Mouse (Mus musculus) testis, adult 10 weeks (tissue): ENCODE data around the gene Bicra. TPM values are rescaled to one million over a fixed set of nuclear protein-coding genes. Genes with fewer than 3 reads are reported as not detected.

Source experiments
- polyA plus RNA-seq: library from polyadenylated mRNA; stranded (reverse); fragments of 350-450 nt; fragmentation: Illumina TruSeq; extraction: RNeasy Lipid Tissue Mini Kit (QIAGEN cat#74804); gene quantifications from one replicate; pipeline ENCODE4 v1.2.3, GENCODE M21; 2014; ENCODE audit warnings: low read depth, low replicate concordance

The Bicra gene
- polyA plus RNA-seq = 0.15 TPM

DNA sequence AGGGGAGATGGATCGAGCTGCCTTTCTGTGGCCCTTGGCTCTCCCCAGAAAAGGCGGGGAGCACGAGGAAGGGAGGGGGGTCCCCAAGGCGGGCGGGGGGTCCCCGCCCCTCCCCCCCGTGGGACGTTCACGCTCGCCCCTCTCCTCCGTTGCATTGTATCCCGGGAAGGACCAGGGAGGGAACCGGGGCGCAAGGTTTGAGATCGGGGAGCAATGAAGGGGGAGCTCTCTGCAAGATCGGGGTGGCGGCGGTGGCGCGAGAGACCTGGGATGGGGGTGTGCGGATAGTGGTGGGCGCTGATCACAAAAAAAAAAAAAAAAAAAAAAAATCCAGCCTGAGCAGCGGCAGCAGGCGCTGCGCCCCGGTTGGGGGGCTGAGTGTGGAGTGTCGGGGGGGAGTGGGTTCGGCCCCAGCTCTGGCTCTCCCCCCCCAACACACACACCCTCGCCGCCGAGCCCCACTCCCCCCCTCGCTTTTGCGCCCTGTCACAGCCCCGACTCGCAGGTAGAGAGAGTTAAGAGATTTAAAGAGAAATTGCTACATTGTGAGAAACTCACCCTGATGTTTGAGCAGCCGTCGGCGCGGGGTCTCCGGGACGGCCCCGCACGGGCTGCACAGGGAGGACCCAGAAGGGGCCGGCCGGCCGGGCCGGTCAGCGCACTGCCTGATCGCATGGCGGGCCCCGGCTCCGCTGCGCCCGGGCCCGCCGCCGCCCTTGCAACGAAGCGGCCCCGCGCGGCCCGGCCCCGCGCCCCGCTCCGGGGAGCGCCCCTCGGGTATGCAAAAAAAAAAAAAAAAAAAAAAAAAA is at the start of gene Bicra:
Gene Bicra, minus strand, starts transcription at position 584 of the 809 bp plus-strand sequence.

DNA sequence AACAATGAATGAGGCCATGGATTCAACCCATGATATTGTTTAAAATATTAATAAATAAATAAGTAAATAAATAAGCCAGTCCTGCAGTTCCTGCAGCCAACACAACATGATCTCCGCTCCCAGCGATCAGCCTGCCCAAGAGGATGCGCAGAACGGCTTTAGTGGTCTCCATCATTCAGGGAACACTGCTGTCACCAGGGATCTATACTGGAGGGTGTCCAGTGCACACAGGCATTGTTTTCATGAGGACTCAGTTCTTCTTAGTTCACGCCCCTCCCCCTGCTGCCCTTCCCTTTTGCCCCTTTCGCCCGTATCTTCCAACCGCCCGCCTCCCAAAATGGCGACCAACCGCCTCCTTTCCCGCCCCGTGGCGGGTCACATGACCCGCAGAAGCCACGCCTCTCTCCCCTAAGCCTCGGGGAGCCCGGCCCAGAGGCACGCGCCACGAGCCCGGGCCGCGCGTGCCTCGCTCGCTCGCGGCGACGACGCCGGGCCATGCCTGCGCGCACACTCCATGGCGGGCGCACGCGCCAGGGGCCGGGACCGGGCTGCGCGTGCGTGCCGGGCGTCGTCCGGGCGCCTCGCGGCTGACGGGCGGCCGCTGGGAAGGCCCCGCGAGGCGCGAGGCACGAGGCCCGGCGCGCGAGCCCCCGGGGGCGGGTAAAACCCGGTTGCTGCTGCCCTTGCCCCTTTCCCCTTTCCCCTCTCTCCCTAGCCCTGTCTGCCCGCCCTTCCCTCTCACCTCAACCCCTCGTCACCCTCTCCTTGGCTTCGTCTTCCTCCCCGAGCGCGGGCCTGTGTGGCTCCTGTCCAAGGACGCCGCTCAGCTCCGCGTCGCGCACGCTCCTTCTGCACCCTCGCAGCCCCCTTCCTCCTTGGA is 13.7 kb upstream of the Bicra start, which contains the start of gene Zfp541:
Gene Zfp541, plus strand, starts transcription at position 596 of the 880 bp plus-strand sequence.

DNA sequence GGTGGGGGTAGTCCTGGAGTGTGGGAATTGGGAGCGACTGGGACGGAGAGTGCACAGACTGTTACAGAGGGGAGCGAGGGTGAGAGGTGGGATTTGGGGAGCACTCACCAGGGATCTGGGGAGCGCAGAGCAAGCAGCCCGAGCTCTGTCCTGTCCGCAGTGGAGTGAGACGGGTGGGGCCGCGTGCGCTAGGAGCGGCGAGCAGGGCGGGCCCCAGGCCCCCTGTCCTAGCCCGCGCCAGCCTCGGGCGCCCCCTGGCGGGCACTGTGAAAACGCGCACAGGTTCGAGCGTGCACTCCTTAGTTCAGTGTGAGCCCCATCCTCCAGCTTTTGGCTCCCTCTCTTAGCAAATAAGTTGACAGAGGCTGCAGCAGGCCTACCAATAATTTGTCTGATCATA is 80.4 kb downstream of the Bicra start, which contains the start of gene Ehd2:
Gene Ehd2, minus strand, starts transcription at position 256 of the 400 bp plus-strand sequence.

DNA sequence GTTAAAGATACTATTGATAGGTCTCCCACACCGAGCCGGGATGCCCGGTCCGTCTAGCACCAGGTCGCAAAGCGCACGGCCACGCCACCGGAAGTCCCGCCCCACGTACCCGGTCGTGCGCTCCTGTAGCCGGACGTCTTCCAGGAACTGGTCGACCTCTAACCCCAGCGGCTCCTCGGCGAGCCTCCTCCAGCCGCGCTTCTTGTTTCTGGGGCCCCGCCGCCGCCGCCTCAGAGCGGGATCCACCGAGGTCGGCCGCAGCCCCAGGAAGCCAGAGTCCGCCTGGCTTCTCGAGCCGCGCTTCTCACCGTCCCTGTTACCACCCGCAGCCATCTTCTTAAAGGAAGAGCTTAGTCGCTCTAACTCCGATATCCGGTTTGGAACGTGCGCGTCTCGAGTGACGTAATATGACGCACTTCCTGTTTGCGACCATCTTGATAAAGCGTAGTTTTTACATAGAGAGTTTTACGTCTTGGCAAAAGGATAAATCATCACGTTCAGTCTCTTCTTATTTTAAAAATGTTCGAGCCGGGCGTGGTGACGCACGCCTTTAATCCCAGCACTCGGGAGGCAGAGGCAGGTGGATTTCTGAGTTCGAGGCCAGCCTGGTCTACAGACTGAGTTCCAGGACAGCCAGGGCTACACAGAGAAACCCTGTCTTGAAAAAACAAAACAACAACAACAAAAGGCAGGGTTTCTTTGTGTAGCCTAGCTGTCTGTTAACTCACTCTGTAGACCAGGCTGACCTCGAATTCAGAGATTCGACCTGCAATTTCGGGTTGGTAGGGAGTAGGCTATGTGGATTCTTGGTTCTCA is 101.8 kb downstream of the Bicra start, which contains the start of gene Nop53:
Gene Nop53, minus strand, starts transcription at position 354 of the 816 bp plus-strand sequence.

DNA sequence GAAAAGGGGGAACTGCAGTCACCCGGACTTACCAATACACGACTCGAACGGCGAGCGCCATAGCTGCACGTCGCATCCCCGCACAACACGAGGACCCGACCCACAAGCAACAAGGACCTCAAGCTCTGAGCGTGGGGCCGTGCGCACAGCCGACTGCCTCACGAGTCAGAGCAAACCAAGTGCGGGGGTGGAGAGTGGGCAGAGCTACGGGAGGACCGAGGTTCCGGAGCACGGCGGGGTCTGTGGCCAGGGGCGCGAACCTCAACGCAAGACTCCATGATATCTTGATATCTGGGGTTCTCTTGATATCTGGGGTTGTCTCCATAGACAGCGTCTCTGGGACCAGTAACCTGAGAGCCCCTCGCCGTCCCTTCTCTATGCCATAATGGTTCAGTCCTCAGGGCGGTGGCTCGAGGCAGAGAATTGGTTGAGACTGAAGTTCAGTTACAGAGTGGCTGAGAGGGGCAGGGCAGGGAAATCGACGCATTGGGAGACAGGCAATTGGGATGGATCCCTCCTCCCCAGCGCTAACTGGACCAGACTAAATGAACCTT is 125.4 kb downstream of the Bicra start, which contains the start of gene Selenow:
Gene Selenow, minus strand, starts transcription at position 183 of the 554 bp plus-strand sequence.

Other genes with a start within 250 kb of the Bicra start
- not detected for gene Obox6, start 208.2 kb downstream of the Bicra start, polyA plus RNA-seq
- not detected for gene Crx, start 168.0 kb downstream of the Bicra start, polyA plus RNA-seq
- gene Crxos, start 165.3 kb downstream of the Bicra start, polyA plus RNA-seq = not detected
- 12.0 TPM for gene Selenow, start 125.5 kb downstream of the Bicra start, polyA plus RNA-seq
- 9.3 TPM for gene Nop53, start 101.8 kb downstream of the Bicra start, polyA plus RNA-seq
- 1.5 TPM for gene Ehd2, start 80.4 kb downstream of the Bicra start, polyA plus RNA-seq
- 18.6 TPM for gene Zfp541, start 13.9 kb upstream of the Bicra start, polyA plus RNA-seq
- 32.6 TPM for gene Napa, start 50.5 kb upstream of the Bicra start, polyA plus RNA-seq
- gene Kptn, start 72.0 kb upstream of the Bicra start, polyA plus RNA-seq = 2.6 TPM
- gene Slc8a2, start 81.9 kb upstream of the Bicra start, polyA plus RNA-seq = 2.8 TPM
- not detected for gene Meis3, start 127.2 kb upstream of the Bicra start, polyA plus RNA-seq
- gene Dhx34, start 174.1 kb upstream of the Bicra start, polyA plus RNA-seq = 0.32 TPM
- gene C5ar2, start 196.2 kb upstream of the Bicra start, polyA plus RNA-seq = not detected
- 0.28 TPM for gene C5ar1, start 211.6 kb upstream of the Bicra start, polyA plus RNA-seq
- gene Inafm1, start 225.7 kb upstream of the Bicra start, polyA plus RNA-seq = 1.8 TPM
- 18.3 TPM for gene Ccdc9, start 238.9 kb upstream of the Bicra start, polyA plus RNA-seq